Mouse (Mus musculus) left cerebral cortex, adult 2 months (tissue): ENCODE measurements around the gene Pik3r2. TPM values are rescaled to one million over a fixed set of nuclear protein-coding genes. Genes with fewer than 3 reads are reported as not detected.

ENCODE experiments used
- DNase-seq, 2 experiments: peaks; one replicate each; pipeline ENCODE4 v3.0.0; 2021 to 2022; ENCODE audit warnings: low spot score in 2 of 2, mixed read lengths in 1 of 2; ENCODE audit errors: extremely low spot score in 1 of 2
- H3K27ac ChIP-seq: fragments of 200-600 bp; 2 replicates; pipeline ENCODE4 v1.8.1; 2022
- H3K4me3 ChIP-seq: fragments of 200-600 bp; 2 replicates; pipeline ENCODE4 v1.8.1; 2022
- CTCF ChIP-seq: fragments of 200-600 bp; IDR thresholded peaks from 2 replicates; pipeline ENCODE4 v1.8.1; 2022; ENCODE audit warnings: antibody characterized with exemption, mild to moderate bottlenecking, moderate library complexity
- intact Hi-C: fragments of 180-260 bp; cut with DNase I; formaldehyde crosslinking; loops from one replicate; pipeline ENCODE4 v1.15.1; 2025
- total RNA-seq, 2 experiments: library from RNA; stranded (reverse); gene quantifications; 2 replicates each; pipeline ENCODE4 v1.2.3; 2021

Pik3r2 gene
- total RNA-seq, 2 experiments from 2014 or later: 159 to 160 TPM

GRCm38 (mm10) chr8:70760775-70761406 lies 15.6 kb downstream of the Pik3r2 start, which contains the start of gene Mpv17l2:
Gene Mpv17l2, minus strand, starts transcription at chr8:70760946.
- peak; percentile 95 to 96 for DNase-seq
- no peak for TF ChIP-seq CTCF
- H3K4me3 ChIP-seq: peak within 1 kb of the TSS; percentile 61
- intact Hi-C loops: no loop called here
- H3K27ac ChIP-seq: peak within 1 kb of the TSS; percentile 92

GRCm38 (mm10) chr8:70760350-70760749 lies 16.2 kb downstream of the Pik3r2 start:
- TF ChIP-seq CTCF: no peak
- Histone ChIP-seq H3K4me3 (peak overlapping the region; percentile 61), H3K27ac (peak overlapping the region; percentile 89)
- no peak for DNase-seq
- intact Hi-C loops: no loop called here

- intact Hi-C loops: no loop called here
- DNase-seq: no peak
- H3K27ac ChIP-seq: no peak overlapping the region; the same call in 1 of the 2 replicates
Measured at GRCm38 (mm10) chr8:70758616-70759561, 17.6 kb downstream of the Pik3r2 start.

DNA sequence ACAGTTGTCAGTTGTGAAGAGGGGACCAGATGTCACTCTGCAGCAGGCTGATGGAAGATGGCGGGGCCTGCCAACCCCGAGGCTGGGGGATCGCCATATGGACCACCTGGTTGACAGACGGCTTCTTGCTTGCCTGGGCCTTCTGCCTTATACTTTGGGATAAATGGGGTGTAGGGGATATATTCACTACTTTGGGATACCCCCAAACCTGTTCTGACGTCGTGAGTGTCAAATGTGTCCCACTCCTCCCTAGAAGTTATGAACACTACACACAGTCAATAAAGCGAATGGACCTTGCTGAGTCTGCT lies 18.3 kb downstream of the Pik3r2 start:
- no peak for TF ChIP-seq CTCF
- H3K4me3 ChIP-seq: no peak overlapping the region
- DNase-seq: no peak
- no peak overlapping the region; the same call in 1 of the 2 replicates for H3K27ac ChIP-seq
- intact Hi-C loops: no loop called here

More at GRCm38 (mm10) chr8:70758616-70759561, 17.6 kb downstream of the Pik3r2 start:
- H3K4me3 ChIP-seq: no peak overlapping the region
- TF ChIP-seq CTCF: no peak

DNA sequence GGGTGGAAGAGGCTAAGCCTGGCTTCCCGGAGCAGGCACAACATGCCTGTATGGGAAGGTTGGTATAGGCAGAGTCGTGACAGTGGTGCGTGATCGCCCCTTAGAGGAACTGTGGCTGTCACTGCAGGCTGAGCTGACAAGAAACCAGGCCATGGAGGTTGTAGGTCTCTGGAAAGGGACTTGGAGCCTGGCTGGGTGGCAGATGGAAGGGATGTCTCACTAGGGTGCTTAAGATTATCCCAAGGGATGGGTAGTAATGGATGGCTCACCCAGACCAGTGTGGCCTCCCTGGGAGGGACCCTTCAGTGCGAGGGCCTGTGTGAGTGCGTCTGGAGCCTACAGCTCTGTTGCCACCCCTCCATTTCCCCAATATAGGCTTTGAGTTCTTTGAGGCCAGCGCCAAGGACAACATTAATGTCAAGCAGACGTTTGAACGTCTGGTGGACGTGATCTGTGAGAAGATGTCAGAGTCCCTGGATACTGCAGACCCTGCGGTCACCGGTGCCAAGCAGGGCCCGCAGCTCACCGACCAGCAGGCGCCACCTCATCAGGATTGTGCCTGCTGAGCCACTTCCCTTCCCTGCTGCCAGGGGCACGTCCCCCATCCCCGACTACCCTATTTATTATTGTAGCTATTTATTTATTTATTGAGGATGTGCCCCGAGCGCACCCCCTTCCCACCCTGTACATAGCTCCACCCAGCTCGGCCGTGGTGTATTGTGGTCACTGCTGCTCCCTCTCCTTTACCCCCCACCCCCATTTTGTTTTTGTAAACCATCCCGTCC lies 18.8 kb downstream of the Pik3r2 start:
- no peak overlapping the region for H3K4me3 ChIP-seq
- TF ChIP-seq CTCF: peak; percentile 46
- no peak overlapping the region; the same call in 1 of the 2 replicates for H3K27ac ChIP-seq
- peak in 1 of 2 experiments; percentile 19 for DNase-seq
- intact Hi-C loops: no loop called here

- Histone ChIP-seq H3K27ac (no peak overlapping the region; the same call in 1 of the 2 replicates), H3K4me3 (peak overlapping the region; percentile 93)
- intact Hi-C loops: no loop called here
- peak in 1 of 2 experiments; percentile 10 for DNase-seq
- TF ChIP-seq CTCF: no peak
Measured at GRCm38 (mm10) chr8:70756476-70757040, 20.0 kb downstream of the Pik3r2 start.

- H3K4me3 ChIP-seq: peak overlapping the region; percentile 93
- no peak for TF ChIP-seq CTCF
- DNase-seq: peak in 1 of 2 experiments; percentile 18
- H3K27ac ChIP-seq: peak overlapping the region; percentile 100
- intact Hi-C loops: loop anchor here (1.0 to 2.0 kb wide), 2 partner anchors 57 to 145 kb away; partner anchors contain the start of gene Jund
Measured at GRCm38 (mm10) chr8:70755661-70756475, 20.6 kb downstream of the Pik3r2 start.

GRCm38 (mm10) chr8:70754871-70755660 lies 21.4 kb downstream of the Pik3r2 start:
- intact Hi-C loops: loop anchor here (1.0 to 2.0 kb wide), 2 partner anchors 56 to 144 kb away; partner anchors contain the start of gene Jund
- TF ChIP-seq CTCF: no peak

DNA sequence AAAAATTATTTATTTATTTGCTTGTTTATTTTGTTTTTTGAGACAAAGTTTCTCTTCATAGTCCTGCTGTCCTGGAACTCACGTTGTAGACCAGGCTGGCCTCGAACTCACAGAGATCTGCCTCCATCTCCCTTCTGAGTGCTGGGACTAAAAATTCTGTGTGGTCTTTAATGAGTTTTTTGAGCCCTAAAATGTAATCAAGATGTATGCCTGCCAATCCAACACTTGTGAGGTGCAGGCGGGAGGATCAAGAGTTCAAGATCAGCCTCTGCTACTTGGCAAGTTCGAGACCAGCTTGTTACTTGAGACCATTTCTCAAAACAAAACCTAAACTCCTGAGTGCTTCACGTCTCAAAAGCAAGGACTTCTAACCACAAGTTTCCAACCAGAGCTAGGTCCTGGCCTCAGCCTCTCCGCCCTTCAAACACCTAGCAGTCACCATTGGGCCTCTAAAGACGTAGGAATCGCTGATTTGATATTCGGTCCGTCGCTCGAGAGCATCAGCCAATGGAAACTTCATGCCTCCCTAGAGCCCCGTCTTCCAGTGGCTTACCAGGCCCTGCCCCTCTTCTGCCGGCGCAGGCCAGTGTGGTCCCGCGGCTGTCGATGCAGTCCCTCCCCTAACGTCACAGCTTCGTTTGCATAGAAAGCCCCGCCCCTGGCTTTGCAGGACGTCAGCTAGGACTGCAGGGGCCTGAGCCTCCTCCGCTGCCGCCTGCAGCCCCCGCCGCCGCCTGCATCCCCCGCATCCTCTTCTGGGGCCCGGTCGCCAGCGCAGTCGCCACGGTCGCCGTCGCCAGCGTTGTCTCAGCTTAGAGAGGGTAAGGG lies 22.3 kb downstream of the Pik3r2 start, which contains the start of gene Rab3a:
Gene Rab3a (plus strand): TSS at position 637 of the 828 bp plus-strand sequence.
- H3K4me3 ChIP-seq: peak within 1 kb of the TSS; percentile 93
- no peak for TF ChIP-seq CTCF
- intact Hi-C loops: loop anchor here (2.0 kb wide), 1 partner anchor 55 kb away; the partner anchor contains the start of gene Jund
- DNase-seq: peak; percentile 93 to 95
- peak within 1 kb of the TSS; percentile 100 for H3K27ac ChIP-seq

More at GRCm38 (mm10) chr8:70754871-70755660, 21.4 kb downstream of the Pik3r2 start:
- peak; percentile 80 for DNase-seq
- Histone ChIP-seq H3K4me3 (peak overlapping the region; percentile 93), H3K27ac (peak overlapping the region; percentile 100)
